Mouse (Mus musculus) kidney, adult 9 months (tissue): ENCODE measurements at regions not wholly inside any gene's neighbourhood (a gene's known extent, or its start where the extent isn't known, plus 50 kb on each side); places are given as distances from the start of the nearest gene placed in this dataset.
A peak's percentile ranks its signal among the peaks of the same experiment; 100 is the strongest.

Source experiments
- DNase-seq: peaks from one replicate; pipeline ENCODE4 v3.0.0; 2022

DNA sequence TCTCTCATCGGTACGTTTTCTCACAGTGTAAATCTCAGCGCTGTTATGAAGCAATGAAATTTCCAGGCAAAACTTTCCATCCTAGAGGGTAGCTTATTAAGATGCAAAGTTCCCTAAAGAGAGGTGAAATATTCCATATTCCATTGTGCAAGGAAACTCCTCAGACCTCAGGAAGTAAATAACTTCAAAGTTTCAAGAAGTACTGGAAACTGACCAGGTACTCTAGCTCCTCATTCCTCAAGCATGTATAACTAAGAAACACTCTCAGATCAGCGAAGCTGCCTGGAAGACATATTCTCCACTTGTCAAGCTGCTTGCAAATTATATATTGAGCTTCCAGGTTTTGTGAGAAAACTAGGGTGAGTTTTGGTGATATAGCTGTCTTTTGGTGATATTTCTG is 279.8 kb upstream of the Mad2l1 start:
- DNase-seq, result no peak

DNA sequence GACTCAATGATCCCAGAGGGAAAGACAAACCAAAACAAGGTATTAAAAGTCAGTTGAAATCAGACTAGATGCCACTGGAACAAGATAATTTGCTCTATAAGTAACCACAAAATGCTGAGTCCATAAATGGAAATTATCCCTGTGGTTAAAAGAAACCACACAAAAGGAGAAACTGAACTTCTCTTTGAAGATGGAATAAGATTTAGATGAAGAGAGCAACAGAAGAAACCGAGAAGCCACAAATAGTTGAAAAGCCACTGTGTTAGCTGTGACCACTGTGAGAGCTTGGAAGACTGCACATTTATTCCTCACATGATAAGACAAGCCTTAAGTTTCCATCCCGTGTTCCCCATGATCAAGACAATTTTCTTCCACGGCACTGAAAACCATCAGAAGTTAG is 271.8 kb upstream of the Mad2l1 start:
- DNase-seq, result no peak

DNA sequence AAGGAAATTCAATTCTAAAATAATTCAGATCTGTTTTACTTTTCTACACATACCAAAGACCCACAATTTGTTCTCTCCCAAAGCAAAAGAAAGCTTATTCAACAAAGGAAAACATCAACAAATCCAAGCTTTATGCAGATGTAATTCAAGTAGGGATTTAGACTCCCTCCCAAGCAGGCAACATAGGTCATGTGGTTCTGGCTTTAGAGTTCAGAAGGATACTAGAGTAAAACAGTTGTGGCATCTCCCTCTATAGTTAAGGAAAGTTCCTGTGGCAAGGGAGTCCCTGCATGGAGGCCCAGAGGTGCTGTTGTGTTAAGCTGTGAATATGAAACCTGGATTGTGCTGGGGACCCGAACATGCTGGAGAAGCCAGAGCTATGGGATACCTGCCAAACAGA is 271.3 kb upstream of the Mad2l1 start:
- no peak for DNase-seq

DNA sequence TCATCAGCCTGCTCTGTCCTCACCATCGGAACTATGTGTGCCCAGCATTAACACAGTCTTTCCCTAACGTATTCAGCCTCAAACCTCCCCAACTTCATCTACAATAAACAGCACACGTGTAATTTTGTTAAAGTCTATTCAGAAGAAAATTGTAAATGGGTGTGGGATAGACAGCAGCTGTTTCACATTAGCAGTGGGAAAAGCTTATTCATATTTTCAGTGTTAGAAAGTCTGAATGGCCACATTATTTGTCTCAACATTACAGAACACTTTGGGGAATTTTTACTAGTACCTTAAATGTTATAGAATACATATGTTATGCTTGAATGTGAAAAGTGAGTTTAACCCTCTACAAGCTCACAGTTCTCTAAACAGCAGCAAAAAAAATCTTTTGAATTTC is 266.8 kb upstream of the Mad2l1 start:
- DNase-seq, result no peak

DNA sequence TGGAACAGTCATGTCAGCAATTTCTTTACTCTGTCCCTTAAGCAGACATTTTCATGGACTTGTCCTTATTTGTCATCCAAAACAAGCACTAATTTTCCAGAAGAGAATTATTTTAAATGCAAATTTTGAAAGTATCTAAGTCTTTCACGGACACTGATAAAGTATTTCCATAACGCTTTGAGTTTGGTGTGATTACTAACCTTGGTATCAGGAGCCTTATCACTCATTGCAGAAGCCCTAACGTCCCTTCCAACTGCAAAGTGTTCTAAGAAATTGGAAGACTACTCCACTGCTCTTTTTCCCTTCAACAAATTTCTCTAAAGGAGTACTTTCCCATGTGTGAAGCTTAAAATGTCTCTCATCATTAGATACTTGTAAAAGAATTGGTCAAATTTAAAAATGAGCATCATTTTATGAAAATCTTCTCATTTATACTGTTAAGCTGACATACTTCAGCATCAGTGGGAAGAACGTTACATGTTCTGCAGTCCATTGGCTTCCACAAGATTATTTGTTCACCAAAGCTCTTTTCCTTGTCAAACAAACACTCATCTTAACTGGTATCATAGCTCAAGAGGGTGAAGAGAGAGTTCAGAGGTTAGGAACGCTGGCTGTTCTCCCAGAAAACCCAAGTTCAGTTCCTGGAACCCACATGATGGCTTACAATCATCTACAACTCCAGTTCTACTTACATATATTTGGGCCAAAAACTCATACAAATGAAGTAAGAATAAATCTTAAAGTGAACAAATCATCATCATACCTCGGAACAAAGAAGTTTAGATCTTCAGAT is 263.6 kb upstream of the Mad2l1 start:
- DNase-seq, result peak; percentile 58

DNA sequence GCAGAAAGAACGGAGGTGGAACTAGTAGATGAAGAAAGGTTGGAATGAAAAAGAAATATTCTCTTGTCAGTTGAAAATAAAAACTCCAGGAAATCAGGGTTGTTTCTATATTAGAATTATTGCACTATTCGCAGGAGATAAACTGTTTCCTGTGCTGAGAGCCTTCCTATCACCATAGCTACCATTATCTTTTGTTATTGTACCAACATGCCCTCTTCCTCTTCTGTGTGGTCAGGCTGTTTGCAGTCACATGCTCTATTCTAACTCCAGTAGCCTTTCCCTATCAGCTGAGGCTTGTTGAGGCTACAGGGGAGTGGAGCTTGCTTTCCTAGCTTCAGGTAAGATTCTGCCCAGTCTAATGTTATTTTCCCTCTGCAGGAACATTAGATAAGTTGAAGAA is 263.0 kb upstream of the Mad2l1 start:
- no peak for DNase-seq

DNA sequence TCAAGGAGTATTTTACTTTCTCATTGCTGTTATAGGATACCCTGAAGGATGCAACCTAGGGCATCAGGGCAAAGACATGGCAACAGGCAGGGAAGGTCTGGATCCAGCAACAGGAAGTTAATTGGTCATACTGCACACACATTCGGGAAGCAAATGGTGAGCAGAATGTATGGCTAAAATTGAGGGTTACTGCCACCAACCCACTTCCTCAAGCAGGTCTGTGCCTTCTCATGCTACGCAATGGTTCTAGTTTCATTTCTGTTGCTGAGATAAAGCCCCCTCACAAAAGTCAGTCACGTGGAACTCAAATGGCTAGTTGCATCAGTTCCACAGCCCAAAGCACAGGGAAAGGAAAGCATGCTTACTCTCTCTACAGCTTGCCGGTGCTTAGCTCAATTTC is 260.5 kb upstream of the Mad2l1 start:
- no peak for DNase-seq

DNA sequence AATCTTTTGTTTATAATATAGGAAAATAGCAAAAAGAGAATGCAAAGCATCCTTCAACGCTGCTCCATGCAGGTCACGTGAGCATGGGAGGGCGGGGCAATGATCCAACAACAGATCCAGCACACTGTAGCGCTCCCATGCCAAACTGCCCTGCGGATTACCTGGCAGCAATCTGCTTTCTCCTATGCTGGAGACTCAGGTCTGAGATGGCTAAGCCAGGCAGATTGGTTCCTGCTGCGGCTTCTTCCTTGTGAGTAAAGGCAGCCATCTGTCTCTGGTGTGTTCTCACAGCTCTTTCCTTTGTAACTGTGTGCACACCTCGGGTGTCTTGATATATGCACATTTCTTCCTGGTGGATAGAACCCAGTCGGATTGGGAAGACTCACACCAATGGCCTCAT is 254.5 kb upstream of the Mad2l1 start:
- no peak for DNase-seq

DNA sequence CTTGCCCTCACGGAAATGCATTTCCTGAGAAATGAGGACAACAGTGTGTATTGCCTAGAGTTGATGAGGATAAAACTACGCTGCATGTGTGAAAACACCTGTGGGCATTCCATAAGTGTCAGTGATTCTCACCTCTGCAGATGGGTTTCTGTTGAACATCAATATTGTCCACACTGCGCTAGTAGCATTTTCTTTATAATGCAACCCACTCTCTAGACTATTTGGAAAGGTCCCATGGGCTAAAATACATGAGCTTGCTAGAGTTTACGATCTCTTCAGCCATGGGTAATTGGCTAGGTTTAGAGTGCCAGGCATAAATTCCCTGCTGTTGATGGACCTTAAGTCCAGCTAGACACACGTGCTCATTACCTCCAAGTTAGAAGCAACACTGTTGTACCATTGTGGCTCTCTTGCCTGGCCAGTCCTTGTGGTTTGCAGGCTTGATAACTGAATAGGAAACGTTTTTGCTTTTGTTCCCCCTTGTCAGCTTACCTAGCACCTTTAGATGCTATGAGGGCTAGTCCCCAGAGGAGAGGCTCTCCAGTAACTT is 252.5 kb upstream of the Mad2l1 start:
- DNase-seq, result no peak

DNA sequence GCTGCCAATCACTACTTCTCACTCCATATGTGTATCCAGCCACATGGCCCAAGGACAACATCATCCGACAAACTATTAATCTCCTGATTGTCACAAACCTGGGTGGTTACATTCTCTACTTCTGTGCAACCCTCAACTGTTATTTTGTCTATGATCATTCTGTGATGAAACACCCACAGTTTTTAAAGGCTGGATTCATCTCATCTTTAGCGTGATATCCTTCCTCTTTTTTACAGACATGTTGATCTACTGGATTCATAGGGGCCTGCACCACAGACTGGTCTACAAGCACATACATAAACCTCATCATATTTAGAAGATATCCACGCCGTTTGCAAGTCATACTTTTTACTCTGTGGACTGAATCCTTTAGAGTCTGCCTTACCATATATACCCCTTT is 251.7 kb upstream of the Mad2l1 start:
- no peak for DNase-seq

DNA sequence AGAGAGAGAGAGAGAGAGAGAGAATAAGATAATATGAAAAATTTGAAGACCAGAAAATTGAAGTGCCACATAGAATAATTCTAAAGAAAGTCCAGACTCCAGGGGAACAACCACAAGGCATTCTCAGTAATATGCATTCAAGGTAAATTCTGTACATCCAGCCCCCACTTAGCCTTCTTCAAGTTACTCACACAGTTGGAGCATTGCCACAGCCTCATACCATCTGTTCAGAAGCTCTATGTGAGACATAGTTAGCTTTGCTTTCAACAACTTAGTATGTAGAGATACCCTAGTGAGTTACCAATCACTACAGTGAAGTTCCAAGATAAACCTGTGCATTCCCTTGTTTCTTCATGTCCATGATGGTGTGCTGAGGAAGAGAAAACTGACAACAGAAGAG is 247.6 kb upstream of the Mad2l1 start:
- DNase-seq, result no peak

DNA sequence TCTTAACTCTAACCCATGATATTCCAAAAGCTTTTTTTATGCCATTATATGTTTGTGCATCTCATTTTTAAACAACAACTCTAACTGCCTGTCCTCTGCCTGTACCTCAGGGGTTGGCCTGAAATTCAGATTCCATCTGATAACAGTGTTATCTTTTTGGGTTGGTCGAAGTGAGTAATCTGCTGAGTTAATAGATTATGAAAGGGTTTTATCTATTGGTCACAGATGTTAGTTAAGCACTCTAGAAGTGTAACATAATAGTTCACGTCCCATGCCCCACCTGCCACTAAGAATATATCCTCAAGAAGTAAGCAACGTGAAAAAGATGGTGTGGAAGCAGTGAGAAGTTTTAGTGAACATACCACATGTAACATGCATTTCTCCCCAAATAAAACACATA is 246.0 kb upstream of the Mad2l1 start:
- DNase-seq, result no peak

DNA sequence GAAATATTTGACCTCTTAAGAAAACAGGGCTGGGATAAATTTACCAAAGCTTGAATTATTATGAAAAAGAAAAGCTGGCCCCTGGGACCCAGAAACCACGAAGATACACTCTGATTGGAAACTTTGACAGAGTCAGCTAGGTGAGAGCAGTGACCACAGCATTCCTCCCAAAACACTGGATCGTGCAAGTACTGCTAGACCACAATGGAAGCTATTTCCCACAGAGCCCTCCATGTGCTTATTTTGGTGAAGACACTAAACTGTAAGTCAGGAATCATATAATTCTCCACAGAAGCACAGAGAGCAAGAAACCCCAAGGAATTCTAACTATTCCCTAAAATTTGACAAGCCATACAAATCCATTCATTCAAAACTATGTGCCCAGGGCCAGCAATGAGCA is 243.6 kb upstream of the Mad2l1 start:
- no peak for DNase-seq

DNA sequence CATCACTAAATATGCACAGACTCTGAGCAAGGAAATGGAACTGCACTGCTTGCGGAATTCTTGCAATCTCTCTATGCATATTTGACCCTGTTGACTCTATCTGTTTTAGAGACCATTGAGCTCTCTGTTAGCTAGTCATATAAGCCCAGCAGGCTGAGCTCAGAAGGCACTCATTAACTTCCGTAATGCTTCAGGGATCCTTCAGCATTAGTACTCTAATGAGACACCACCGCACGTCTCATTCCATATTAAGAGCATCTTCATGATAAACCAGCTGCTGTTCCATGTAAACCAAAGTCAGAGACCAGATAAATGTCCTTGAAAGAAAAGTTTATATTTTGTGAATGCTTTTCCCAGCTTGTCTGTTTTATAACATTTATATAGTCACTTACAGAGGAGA is 237.1 kb upstream of the Mad2l1 start:
- no peak for DNase-seq

DNA sequence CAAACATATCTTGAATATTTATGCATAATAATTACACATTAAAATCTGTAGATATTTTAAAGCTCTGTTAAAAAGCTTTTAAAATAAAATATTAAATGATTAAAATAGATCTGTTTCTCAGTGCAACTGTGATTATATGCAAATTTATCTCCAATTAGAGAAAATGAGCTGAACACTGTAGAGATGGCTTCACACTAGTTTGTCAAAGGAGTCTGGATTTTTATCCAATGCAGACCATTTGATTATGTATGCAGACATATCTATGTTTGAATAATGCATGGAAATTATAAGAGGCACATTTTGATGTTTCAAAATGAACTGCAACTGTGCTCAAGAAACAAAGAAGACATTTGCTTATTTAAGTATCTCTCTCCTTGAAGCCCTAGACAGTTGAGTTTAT is 235.0 kb upstream of the Mad2l1 start:
- DNase-seq, result no peak

DNA sequence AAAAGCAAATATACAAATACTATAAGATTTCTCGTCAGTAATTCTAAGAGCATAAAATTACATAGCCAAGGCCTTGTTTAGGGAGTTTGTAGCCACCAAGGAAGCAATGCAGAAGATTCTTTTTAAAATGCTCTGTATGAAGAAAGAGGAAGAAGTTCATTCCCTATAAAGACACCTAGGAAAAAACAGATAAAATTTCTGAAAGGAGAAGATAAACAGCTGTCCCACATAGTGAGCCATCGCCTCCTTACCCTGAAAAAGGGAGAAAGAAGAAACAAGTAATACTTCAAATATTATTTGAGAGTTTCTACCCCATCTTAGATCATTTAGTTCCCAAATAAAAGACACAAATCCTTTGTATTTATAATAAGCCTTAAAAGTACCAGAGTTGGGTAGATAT is 190.3 kb upstream of the Mad2l1 start:
- no peak for DNase-seq

DNA sequence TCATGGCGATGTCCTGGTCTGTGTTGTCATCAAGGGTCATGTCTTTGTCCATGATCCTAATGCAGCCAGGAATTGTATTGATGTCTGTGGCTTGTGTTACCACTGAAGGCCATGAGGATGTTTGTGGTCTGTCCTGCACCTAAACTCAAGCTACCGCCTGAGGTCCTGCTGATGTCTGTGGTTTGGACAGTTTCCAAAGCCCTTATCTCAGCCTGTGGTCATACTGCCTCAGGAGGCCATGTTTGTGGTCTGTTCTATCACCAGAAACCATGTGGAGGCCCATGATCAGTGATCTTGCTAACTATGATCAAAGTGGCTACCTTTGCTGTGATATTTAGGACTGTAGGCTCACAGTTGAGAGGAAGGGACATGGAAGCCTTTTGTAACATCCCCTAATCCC is 187.8 kb upstream of the Mad2l1 start:
- DNase-seq, result no peak

DNA sequence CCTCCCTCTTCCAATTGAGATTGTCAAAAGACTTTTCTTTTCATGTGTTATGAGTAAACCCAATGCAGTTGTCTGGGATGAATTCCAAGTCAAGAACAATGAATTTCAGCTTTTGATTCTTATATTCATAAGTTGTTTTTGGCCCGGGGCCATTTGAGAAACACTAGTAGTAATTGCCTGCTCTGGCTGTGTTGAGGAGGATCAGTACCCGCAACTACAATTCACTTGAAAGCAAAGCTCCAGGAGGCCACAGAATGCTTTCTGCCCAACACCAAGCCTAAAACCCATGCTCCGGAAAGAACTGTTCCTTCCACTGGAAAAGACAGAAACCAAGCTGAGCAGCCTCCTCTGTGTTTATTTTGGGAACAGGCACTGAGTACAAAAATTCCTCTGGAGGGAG is 174.1 kb upstream of the Mad2l1 start:
- no peak for DNase-seq

DNA sequence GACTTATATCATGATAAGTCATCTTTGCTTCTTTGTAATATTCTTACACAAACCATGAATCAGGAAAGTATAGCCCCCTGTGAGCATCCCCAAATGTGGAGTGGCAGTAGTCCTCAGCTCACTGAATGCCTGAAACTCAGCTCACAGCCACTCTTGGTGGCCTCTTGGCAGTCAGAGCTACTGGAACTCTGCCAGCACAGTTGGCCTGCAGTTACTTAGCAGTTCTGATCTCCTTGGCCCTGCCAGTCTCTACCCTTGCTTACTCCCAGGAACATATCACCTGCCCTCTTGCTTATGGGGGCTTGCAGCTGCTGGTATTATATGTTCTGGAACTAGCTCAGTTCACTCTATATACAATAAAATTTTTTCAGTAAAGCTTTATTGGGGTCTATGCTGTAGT is 167.9 kb upstream of the Mad2l1 start:
- no peak for DNase-seq

DNA sequence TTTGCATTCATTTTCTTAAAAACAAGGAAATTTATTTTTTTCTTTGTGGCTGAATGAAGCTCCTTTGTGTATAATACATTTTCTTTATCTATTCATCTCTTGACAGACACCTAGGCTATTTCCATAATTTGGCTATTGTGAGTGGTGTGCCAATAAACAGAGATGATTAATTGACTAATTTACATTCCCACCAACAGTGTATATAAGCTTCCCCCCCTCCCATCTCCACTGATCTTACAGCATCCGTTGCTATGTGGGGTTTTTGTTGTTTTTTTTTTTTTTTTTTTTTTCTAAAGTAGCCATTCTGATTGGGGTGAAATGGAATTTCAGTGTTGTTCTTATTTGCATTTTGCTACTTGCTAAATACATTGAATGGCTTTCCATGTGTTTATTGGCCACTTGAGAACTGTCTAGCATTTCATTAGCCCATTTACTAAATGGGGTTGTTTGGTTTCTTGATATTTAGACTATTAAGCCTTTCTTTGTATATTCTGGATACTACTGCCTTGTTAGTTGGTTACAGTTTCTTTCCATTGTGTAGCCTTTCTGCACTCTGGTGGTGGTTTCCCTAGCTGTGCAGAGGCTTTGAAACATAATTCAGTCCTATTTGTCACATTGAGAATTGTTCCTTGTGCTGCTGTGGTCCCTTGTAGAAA is 153.8 kb upstream of the Mad2l1 start:
- DNase-seq, result no peak

DNA sequence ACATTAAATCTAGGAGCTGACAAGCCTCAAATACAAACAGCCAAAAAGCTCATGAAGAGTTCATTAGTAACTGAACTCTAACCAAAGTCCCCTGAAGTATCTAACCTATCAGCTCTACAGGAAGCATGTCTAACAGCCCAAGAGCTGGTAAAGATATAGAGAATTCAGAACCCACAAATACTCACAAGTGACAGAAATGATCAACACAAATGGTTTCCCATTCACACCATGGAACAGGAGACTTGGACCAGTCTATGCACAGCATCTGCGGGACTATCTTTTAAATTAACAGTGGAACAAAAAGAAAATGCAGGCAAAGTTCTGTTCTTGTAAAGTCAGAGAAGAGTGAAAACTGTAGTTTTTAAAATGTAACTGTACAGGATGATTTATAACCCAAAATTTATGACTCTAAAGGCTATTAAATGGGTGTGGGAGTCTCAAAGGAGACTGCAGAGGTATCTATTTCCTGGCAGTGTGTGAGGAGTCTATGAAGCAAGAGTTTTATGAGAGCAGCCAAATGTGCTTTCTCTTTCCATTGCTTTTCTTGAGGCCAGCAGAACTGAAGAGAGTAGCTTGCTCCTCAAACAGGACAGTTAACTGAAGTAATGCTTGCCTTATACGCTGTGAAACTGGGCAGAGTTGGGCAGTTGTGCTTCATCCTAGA is 152.7 kb upstream of the Mad2l1 start:
- DNase-seq, result no peak

DNA sequence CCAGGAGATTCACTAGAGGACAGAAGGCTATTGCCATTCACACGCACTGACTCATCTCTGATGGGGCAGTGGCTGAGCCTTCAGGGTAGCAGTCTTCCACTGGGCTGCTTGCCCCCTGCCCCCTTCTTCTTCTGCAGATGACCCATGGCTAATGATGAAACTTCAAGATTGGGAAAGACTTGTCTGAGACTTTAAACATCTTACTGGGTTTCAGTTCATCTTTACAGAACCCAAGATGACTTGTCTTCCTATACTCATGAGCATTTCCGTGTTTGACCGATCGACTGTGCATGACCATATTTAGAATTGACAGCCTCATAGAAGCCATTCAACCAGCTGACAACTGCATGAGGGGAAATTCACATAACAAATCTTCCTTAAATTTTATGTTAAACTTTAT is 140.0 kb upstream of the Mad2l1 start:
- DNase-seq, result no peak

DNA sequence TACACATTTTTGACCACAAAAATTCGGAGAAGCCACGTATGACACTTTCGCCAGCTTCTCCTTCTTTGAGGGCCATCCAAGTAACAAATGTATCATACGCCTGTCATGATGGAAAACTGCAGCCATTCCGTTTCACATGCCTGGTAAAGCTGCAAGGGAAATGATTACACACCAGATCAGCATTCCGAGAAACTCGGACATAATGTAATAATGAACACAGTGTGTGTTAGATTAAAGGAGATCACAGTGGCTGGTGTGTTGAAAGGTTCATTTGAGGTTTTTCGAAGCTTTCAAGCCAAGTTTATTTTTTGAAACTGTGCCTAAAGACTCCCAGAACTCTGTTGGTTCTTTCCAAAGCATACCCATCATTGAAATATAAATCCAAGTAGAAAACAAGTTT is 137.8 kb upstream of the Mad2l1 start:
- no peak for DNase-seq

DNA sequence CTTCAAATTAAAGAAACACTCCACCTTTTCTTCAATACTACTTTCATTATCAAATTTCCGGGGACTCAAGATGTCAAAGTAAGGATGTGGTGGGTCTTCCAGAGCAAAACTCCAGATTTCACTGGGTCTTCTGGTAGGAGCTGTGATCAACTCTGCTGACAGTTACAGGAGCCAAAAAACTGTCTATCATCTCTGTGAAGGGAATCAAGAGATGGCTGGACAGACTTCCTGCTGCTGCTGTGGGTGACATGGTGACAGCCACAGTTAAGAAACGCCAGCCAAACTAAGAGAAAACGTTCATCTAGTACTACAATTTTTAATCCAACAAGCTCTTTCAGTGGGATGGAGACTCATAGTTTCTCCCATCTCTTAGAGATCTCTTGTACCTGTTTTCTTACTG is 136.5 kb upstream of the Mad2l1 start:
- DNase-seq, result no peak
